ENCODE assay signal across 19 mouse cellular contexts in genomic region chr12:76923118-76923517, GRCm38 (mm10). TPM values are rescaled to one million over a fixed set of nuclear protein-coding genes. Genes with fewer than 3 reads are reported as not detected.
A peak's percentile ranks its signal among the peaks of the same experiment; 100 is the strongest.
DNase-seq lines count a peak whose midpoint lies in the region; ATAC-seq and TF ChIP-seq lines count a peak whose summit lies in the region.
"Had no signal": no experiment of that assay in that cellular context is flagged by ENCODE, and none has a peak within 500 bp of the region (broad histone marks: within the 10 kb centered on the region; RNA-seq: fewer than 3 reads in every experiment).

No protein-coding gene starts in this region.

- no peak overlapping the region for H3K27ac ChIP-seq in thymus, adult 2 months (ENCODE audit: control insufficient read depth, insufficient read depth, low read length)
- H3K27ac ChIP-seq: forebrain, embryonic 13.5 days; hindbrain, embryonic 13.5 days; limb, embryonic 12.5 days; liver, embryonic 14.5 days; midbrain, embryonic 15.5 days had no signal

- TF ChIP-seq POLR2A in thymus, adult 2 months (IDR thresholded peaks at IDR 0.05; ENCODE audit: control insufficient read depth, extremely low read depth, insufficient read depth, low read length, poor library complexity), result no peak

- TF ChIP-seq CTCF in thymus, adult 2 months (IDR thresholded peaks at IDR 0.05; ENCODE audit: borderline replicate concordance, control insufficient read depth, extremely low read depth, insufficient read depth, low read length, poor library complexity), result no peak

- H3K36me3 ChIP-seq in thymus, adult 2 months (ENCODE audit: control insufficient read depth, insufficient read depth, low read length), result no peaks in the 10 kb centered on the region
- H3K36me3 ChIP-seq: midbrain, embryonic 15.5 days had no signal

- 30% methylated on average over 8 of the region's 8 CpGs for WGBS in thymus, adult 2 months

- intact Hi-C loops in heart, postnatal 36 days (cut with DNase I), result loop anchor here (5.0 kb wide), 1 partner anchor 36 kb away; no protein-coding TSS in a partner anchor

- ATAC-seq in monocyte, adult 5-6 weeks (replicated peaks; ENCODE audit: insufficient number of reproducible peaks, low FRiP score, low TSS enrichment, poor library complexity, severe bottlenecking), result no peak
- ATAC-seq: forebrain, embryonic 13.5 days; midbrain, embryonic 15.5 days had no signal

- peak; percentile 31 for DNase-seq in heart, adult 8-10 months (ENCODE audit: low spot score)
- DNase-seq in heart, postnatal 36 days, result no peak
- peak; percentile 24 for DNase-seq in thymus, adult 2 months
- no peak for DNase-seq in thymus, postnatal 10 days (ENCODE audit: low spot score in 2 of 2)
- DNase-seq in naive thymus-derived CD4-positive, alpha-beta T cell, adult 2 months (ENCODE audit: low read depth), result peak; percentile 76
- DNase-seq in kidney, adult 8-10 months, result no peak
- no peak for DNase-seq in testis, postnatal 10 days (ENCODE audit: low spot score)
- DNase-seq: cerebellum, postnatal 14 days; gastrocnemius, postnatal 36 days; kidney, adult 11 months; kidney, postnatal 14 days; right cerebral cortex, adult 18-20 months had no signal

- peaks cover 29% of the 10 kb centered on the region for H3K4me1 ChIP-seq in thymus, adult 2 months (replicated peaks; ENCODE audit: control insufficient read depth, insufficient read depth, low read length)
- H3K4me1 ChIP-seq: forebrain, embryonic 13.5 days; limb, embryonic 12.5 days; midbrain, embryonic 15.5 days had no signal

- no peaks in the 10 kb centered on the region for H3K27me3 ChIP-seq in thymus, adult 2 months (ENCODE audit: control insufficient read depth, insufficient read depth, low read length)
- H3K27me3 ChIP-seq: forebrain, embryonic 13.5 days; hindbrain, embryonic 13.5 days; limb, embryonic 12.5 days; megakaryocyte, embryonic 14.5 days; midbrain, embryonic 15.5 days had no signal

- H3K4me3 ChIP-seq in thymus, adult 2 months (ENCODE audit: control insufficient read depth, insufficient read depth, low read length), result no peak overlapping the region
- H3K4me3 ChIP-seq: forebrain, embryonic 13.5 days; hindbrain, embryonic 13.5 days; limb, embryonic 12.5 days; megakaryocyte, embryonic 14.5 days; midbrain, embryonic 15.5 days had no signal

RNA-seq across cellular contexts. Expression of gene Max, which starts 38.9 kb away (rescaled TPM):
- 10 to 100 TPM; 59.2 to 86.0 (median 63.7) TPM for total RNA-seq in heart, adult 8-10 months (2022)
- total RNA-seq in heart, postnatal 36 days (2021), result 10 to 100 TPM; 67.7 to 68.0 TPM
- polyA plus RNA-seq in thymus, adult 2 months (2012; rRNA removed), result 54.9 and 56.1 TPM in 2 replicates
- 124 to 167 TPM (median 145 TPM) in 3 replicates for total RNA-seq in monocyte, adult 5-6 weeks (2017)

Comparison
In these comparisons a context has a peak if more than half of its experiments do, and no peak if none do; other contexts are left out.
1. DNase-seq: peak in heart, adult 8-10 months (single experiment), thymus, adult 2 months (single experiment) and naive thymus-derived CD4-positive, alpha-beta T cell, adult 2 months (single experiment); none in heart, postnatal 36 days (0 of 2), thymus, postnatal 10 days (0 of 2), kidney, adult 8-10 months (0 of 2) and testis, postnatal 10 days (single experiment).